Mouse (Mus musculus) heart, postnatal 4 days (tissue): ENCODE measurements at regions not wholly inside any gene's neighbourhood (a gene's known extent, or its start where the extent isn't known, plus 50 kb on each side); places are given as distances from the start of the nearest gene placed in this dataset.
A peak's percentile ranks its signal among the peaks of the same experiment; 100 is the strongest.

Experiments
- DNase-seq: peaks from one replicate; pipeline ENCODE4 v3.0.0; 2021

DNA sequence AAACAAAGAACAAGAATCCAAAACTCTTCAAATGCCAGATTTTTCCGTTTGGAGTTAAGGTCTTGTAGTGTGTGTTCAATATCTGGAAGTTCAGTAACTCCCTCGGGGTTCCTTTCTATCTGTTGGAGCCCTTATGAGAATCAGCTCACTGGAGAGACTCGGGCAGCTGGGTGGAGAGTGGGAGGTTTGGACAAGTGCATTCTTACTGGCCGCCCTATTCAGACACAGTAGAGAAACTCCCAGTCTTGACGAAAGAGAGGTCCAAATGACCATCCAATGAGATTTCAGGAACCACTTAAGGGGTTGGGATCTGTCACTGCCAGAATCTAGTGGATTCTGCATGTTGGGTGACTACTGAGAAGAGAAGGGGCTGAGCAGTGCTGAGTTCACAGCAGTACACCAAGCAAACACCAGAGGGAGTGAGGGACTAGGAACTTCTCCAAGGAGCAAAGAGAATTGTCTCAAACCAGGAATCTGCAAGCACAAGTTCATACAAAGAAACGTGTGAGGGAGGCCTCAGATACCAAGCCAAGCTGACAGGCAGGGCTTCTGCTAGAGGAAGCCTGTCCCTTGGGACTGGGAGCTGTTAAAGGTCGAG lies 310.0 kb upstream of the Magi2 start:
- peak; percentile 48 for DNase-seq

DNA sequence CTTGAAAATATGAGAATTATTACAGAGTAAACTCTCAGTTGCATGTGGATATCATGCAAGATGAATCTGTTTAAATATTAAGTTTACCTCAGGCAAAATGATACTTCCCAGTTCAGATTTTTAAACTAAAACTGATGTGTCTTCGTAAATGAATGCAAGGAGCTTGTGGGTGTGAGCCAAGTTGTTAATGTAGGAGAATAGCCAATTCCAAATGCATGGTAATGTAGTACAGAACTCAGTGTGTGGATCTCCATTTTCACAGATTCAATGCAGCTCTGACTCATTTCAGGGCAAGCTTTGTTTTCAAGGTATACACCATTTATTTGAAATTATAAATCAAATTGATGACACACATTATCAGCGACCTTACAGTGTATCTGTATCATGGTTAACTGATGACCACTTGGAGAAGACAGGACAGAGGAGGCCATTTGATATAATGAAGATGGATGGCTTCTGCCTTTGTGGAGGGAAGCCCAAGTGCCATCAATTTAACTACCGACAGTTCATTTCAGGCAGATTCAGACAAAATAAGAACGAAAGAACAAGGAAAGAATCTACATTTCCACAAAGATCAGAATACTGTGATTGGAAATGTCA lies 272.9 kb upstream of the Magi2 start:
- DNase-seq: no peak
